Mouse (Mus musculus) inflammation-experienced regulatory T-cells (primary cell): ENCODE measurements around the gene Nudt21. TPM values are rescaled to one million over a fixed set of nuclear protein-coding genes. Genes with fewer than 3 reads are reported as not detected.

Source experiments
- polyA plus RNA-seq, 2 experiments: library from polyadenylated mRNA; unstranded; fragments of 100-300 nt; shearing (Covaris generic); gene quantifications; one replicate each; pipeline ENCODE4 v1.2.1; 2017

Gene Nudt21
- 100 to 1,000 TPM in 1 of 2 experiments, 10 to 100 TPM in 1; 87.7 to 102 TPM for polyA plus RNA-seq

GRCm38 (mm10) chr8:94036944-94037524 is at the start of gene Nudt21, which contains the start of gene Ogfod1:
Gene Nudt21, minus strand, starts transcription at chr8:94037031.
Gene Ogfod1, plus strand, starts transcription at chr8:94037198.

GRCm38 (mm10) chr8:94012013-94012951 is 24.5 kb downstream of the Nudt21 start, which contains the start of gene Amfr:
Gene Amfr, minus strand, starts transcription at chr8:94012842.

Other genes with a start within 250 kb of the Nudt21 start
- 1 to 10 TPM in 1 of 2 experiments, under 1 TPM in 1; 0.46 to 9.3 TPM for gene Gnao1, start 227.1 kb downstream of the Nudt21 start, polyA plus RNA-seq
- gene Amfr, start 24.2 kb downstream of the Nudt21 start, polyA plus RNA-seq: 100 to 1,000 TPM; 131 to 142 TPM
- gene Ogfod1, start 167 bp upstream of the Nudt21 start, polyA plus RNA-seq: 10 to 100 TPM; 14.4 to 15.9 TPM
- gene Bbs2, start 61.9 kb upstream of the Nudt21 start, polyA plus RNA-seq: 10 to 100 TPM; 10.1 to 15.8 TPM
- not detected for gene Mt4, start 100.2 kb upstream of the Nudt21 start, polyA plus RNA-seq
- gene Mt3, start 115.6 kb upstream of the Nudt21 start, polyA plus RNA-seq: under 1 TPM in 1 of 2 experiments, not detected in 1; 0.55 TPM
- gene Mt2, start 135.6 kb upstream of the Nudt21 start, polyA plus RNA-seq: 1 to 10 TPM in 1 of 2 experiments, not detected in 1; 2.2 TPM
- 1 to 10 TPM; 3.6 to 9.6 TPM for gene Mt1, start 142.1 kb upstream of the Nudt21 start, polyA plus RNA-seq
- gene Nup93, start 177.5 kb upstream of the Nudt21 start, polyA plus RNA-seq: 10 to 100 TPM; 37.2 to 37.5 TPM